Mouse (Mus musculus) heart, embryonic 15.5 days (tissue): ENCODE data around the gene Epha2. TPM values are rescaled to one million over a fixed set of nuclear protein-coding genes. Genes with fewer than 3 reads are reported as not detected.

ENCODE experiments used
- ATAC-seq: fragments of 200-750 bp; cut with Nextera tagmentation; replicated peaks from 2 replicates; pipeline ENCODE4 v1.8.0; 2017; ENCODE audit warnings: low read depth, moderate TSS enrichment; ENCODE audit not compliant: insufficient number of reproducible peaks, insufficient read depth, low FRiP score
- H3K27ac ChIP-seq: fragments of 300-500 bp; sonication (generic); 2 replicates; pipeline ENCODE4 v1.5.1; 2015; ENCODE audit warnings: mild to moderate bottlenecking, inconsistent platforms
- H3K27me3 ChIP-seq: fragments of 300-500 bp; sonication (generic); 2 replicates; pipeline ENCODE4 v1.6.1; 2015; ENCODE audit warnings: inconsistent platforms
- H3K36me3 ChIP-seq: fragments of 300-500 bp; sonication (generic); 2 replicates; pipeline ENCODE4 v1.6.1; 2015; ENCODE audit warnings: mild to moderate bottlenecking, inconsistent platforms
- H3K4me1 ChIP-seq: fragments of 300-500 bp; sonication (generic); replicated peaks from 2 replicates; pipeline ENCODE4 v1.6.1; 2015; ENCODE audit warnings: inconsistent platforms
- H3K4me2 ChIP-seq: fragments of 300-500 bp; sonication (generic); 2 replicates; pipeline ENCODE4 v1.6.1; 2015; ENCODE audit warnings: inconsistent platforms, mild to moderate bottlenecking, moderate library complexity
- H3K4me3 ChIP-seq: fragments of 300-500 bp; sonication (generic); 2 replicates; pipeline ENCODE4 v1.5.1; 2015; ENCODE audit warnings: mild to moderate bottlenecking, inconsistent platforms
- H3K9ac ChIP-seq: fragments of 300-500 bp; sonication (generic); 2 replicates; pipeline ENCODE4 v1.6.1; 2015; ENCODE audit warnings: mild to moderate bottlenecking, inconsistent platforms
- H3K9me3 ChIP-seq: fragments of 300-500 bp; sonication (generic); replicated peaks from 2 replicates; pipeline ENCODE4 v1.6.1; 2016; ENCODE audit warnings: inconsistent platforms
- WGBS: fragments of 180-500 bp; shearing (Covaris S2); methylation state at CpG from one replicate; pipeline ENCODE4 v1.1.7; 2015; ENCODE audit warnings: mixed read lengths; 5-methylcytosine and 5-hydroxymethylcytosine counted together
- polyA plus RNA-seq: library from polyadenylated mRNA; unstranded; fragments of >200 nt; fragmentation: Nextera tagmentation; extraction: Ambion mirVana; gene quantifications from 2 replicates; pipeline ENCODE4 v1.2.1, GENCODE M21; 2015

Gene Epha2
- polyA plus RNA-seq, 1 experiment from 2014 or later: 2.7 TPM

- no peak overlapping the region for H3K9ac ChIP-seq
- H3K4me1 ChIP-seq: peaks cover 61% of the 10 kb centered on the region
- H3K36me3 ChIP-seq: 0 out of 2 replicates have a peak, but pooled peaks cover 6% of the 10 kb centered on the region
- H3K9me3 ChIP-seq: no peaks in the 10 kb centered on the region
- no peaks in the 10 kb centered on the region for H3K27me3 ChIP-seq
- no peak for ATAC-seq
- 45% methylated on average over 7 of the region's 8 CpGs for WGBS
- no peak overlapping the region for H3K4me3 ChIP-seq
- H3K27ac ChIP-seq: no peak overlapping the region
- no peak overlapping the region for H3K4me2 ChIP-seq
These were observed 5.0 kb downstream of the Epha2 start for GRCm38 (mm10) chr4:141306057-141306456.

- no peaks in the 10 kb centered on the region for H3K9me3 ChIP-seq
- no peak overlapping the region for H3K4me2 ChIP-seq
- no peak for ATAC-seq
- no peaks in the 10 kb centered on the region for H3K27me3 ChIP-seq
- peaks cover 67% of the 10 kb centered on the region for H3K4me1 ChIP-seq
- 0 out of 2 replicates have a peak, but pooled peaks cover 6% of the 10 kb centered on the region for H3K36me3 ChIP-seq
- no peak overlapping the region for H3K9ac ChIP-seq
- no peak overlapping the region for H3K4me3 ChIP-seq
- 93% methylated on average over 22 of the region's 22 CpGs for WGBS
- no peak overlapping the region for H3K27ac ChIP-seq
These were observed 7.3 kb downstream of the Epha2 start for GRCm38 (mm10) chr4:141308381-141308780.

DNA sequence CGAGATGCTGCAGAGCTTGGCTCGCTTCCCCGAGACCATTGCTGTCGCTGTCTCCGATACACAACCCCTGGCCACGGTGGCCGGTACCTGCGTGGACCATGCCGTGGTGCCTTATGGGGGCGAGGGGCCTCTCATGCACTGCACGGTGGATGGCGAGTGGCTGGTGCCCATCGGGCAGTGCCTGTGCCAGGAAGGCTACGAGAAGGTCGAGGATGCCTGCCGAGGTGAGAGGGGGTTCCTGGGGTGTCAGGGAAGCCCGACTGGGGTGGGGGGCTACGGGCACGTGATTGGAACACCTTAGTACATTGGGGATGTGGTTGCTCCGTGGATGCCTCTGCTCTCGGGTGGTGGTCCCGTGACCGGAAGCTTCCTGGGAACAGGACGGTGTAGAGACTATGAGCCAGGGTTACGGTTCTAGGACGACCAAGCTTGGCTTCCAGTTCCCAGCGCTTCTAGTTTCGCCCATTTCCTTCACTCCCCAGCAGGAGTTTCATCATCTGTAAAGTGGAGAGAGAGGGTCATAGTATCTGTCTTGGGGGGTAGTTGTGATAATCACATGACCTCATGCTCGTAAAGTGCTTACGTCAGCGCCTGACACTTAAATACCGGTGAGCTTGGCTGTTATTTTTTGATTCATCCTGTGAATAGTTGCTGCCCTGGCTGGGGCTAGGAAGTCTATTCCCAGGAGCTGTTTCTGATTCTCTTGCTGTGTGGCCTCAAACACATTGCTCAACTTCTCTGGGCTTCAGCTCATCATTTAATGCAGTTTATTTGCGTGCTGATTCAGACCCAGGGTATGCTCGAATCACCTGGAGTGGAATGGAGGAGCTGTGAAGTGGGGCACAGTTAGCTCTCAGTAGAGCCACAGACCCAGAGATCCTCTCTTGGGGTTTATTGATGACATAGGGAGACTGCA lies 8.1 kb downstream of the Epha2 start:
- Histone ChIP-seq H3K4me1 (peaks cover 64% of the 10 kb centered on the region), H3K4me3 (no peak overlapping the region), H3K27ac (peak overlapping the region; percentile 82), H3K4me2 (peak overlapping the region; percentile 35), H3K9ac (no peak overlapping the region), H3K9me3 (no peaks in the 10 kb centered on the region), H3K36me3 (0 out of 2 replicates have a peak, but pooled peaks cover 6% of the 10 kb centered on the region), H3K27me3 (no peaks in the 10 kb centered on the region)
- WGBS: 86% methylated on average over 34 of the region's 34 CpGs
- ATAC-seq: no peak

DNA sequence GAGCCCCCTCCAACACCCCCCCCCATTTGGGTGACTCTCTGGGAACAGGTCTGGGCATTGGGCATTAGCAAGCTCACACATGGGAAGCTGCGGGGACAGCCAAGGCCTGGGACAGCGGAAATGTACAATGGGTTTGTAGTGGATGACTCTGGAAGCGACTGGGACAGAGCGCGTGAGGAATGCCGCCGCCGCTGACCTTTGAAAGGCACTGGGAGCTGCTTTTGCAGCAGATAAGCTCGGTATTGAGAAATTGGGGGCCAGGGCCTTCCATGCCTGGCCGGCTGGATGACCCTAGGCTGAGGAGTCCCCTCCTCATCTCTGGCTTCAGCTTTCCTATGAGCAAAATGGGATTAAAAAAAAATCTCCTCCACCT lies 8.7 kb downstream of the Epha2 start:
- H3K27me3 ChIP-seq: no peaks in the 10 kb centered on the region
- H3K4me3 ChIP-seq: no peak overlapping the region
- WGBS: 14% methylated on average over 10 of the region's 10 CpGs
- peaks cover 67% of the 10 kb centered on the region for H3K4me1 ChIP-seq
- H3K9ac ChIP-seq: 0 out of 2 replicates have a peak overlapping the region, but pooled peaks have one; percentile 3
- H3K27ac ChIP-seq: peak overlapping the region; percentile 82
- H3K9me3 ChIP-seq: no peaks in the 10 kb centered on the region
- ATAC-seq: peak; percentile 28; the same call in 1 of the 2 replicates
- peak overlapping the region; percentile 35 for H3K4me2 ChIP-seq
- 0 out of 2 replicates have a peak, but pooled peaks cover 6% of the 10 kb centered on the region for H3K36me3 ChIP-seq

GRCm38 (mm10) chr4:141310191-141310606 lies 9.2 kb downstream of the Epha2 start:
- 14% methylated on average over 8 of the region's 8 CpGs for WGBS
- Histone ChIP-seq H3K4me2 (peak overlapping the region; percentile 35), H3K9ac (0 out of 2 replicates have a peak overlapping the region, but pooled peaks have one; percentile 3), H3K4me3 (no peak overlapping the region), H3K27me3 (no peaks in the 10 kb centered on the region), H3K27ac (peak overlapping the region; percentile 82), H3K4me1 (peaks cover 67% of the 10 kb centered on the region), H3K9me3 (no peaks in the 10 kb centered on the region), H3K36me3 (0 out of 2 replicates have a peak, but pooled peaks cover 6% of the 10 kb centered on the region)
- peak; percentile 70 for ATAC-seq

DNA sequence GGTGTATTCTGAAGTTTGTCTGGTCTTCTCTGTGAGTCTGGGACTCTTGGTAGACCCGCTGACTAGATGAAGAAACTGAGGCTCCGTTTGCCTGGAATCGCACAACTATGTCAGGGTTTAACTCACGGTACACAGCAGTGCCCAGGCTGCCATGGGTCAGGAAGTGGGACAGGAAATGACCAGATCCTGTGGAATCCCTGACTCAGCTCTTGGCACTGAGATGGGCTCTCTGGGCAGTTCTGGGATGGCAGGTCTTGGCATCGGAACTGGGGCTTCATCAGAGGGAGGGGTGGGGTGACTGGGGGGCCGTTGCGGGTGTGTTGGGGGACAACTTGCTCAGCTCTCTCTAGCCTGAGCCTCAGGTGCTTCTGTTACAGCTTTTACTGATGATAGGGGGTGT lies 10.0 kb downstream of the Epha2 start:
- ATAC-seq: no peak
- 0 out of 2 replicates have a peak, but pooled peaks cover 6% of the 10 kb centered on the region for H3K36me3 ChIP-seq
- H3K4me2 ChIP-seq: peak overlapping the region; percentile 35; the same call in 1 of the 2 replicates
- peak overlapping the region; percentile 82 for H3K27ac ChIP-seq
- no peak overlapping the region; the same call in 1 of the 2 replicates for H3K9ac ChIP-seq
- H3K27me3 ChIP-seq: no peaks in the 10 kb centered on the region
- 54% methylated on average over 7 of the region's 7 CpGs for WGBS
- peaks cover 70% of the 10 kb centered on the region for H3K4me1 ChIP-seq
- H3K9me3 ChIP-seq: no peaks in the 10 kb centered on the region
- H3K4me3 ChIP-seq: no peak overlapping the region

- H3K9ac ChIP-seq: no peak overlapping the region
- H3K4me1 ChIP-seq: peaks cover 70% of the 10 kb centered on the region
- H3K9me3 ChIP-seq: no peaks in the 10 kb centered on the region
- 0 out of 2 replicates have a peak, but pooled peaks cover 6% of the 10 kb centered on the region for H3K36me3 ChIP-seq
- H3K27me3 ChIP-seq: no peaks in the 10 kb centered on the region
- ATAC-seq: no peak
- no peak overlapping the region for H3K4me2 ChIP-seq
- 35% methylated on average over 6 of the region's 6 CpGs for WGBS
- H3K4me3 ChIP-seq: no peak overlapping the region
- peak overlapping the region; percentile 82 for H3K27ac ChIP-seq
These were observed 10.5 kb downstream of the Epha2 start for GRCm38 (mm10) chr4:141311506-141311905.

DNA sequence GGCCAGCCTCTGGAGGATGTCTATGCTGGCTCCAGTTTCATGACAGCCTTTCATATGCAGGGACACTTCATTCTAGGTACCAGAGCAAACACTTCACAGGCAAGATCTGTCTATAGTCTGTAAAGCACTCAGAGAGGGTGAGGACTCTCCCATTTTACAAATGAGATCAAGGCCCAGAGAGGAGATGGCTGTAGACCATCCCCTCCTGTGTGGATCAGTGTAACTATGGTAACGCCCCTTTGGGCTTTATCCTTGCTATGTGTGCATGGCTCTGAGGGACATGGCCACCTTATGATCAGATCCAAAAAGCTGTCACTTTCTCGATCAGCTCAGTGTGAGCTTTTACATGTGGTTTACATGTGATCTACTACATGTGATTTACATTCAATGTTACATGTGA lies 10.9 kb downstream of the Epha2 start:
- no peak for ATAC-seq
- whole genome bisulfite sequencing: 63% methylated on average over 2 of the region's 2 CpGs

GRCm38 (mm10) chr4:141312513-141313131 lies 11.6 kb downstream of the Epha2 start:
- peak overlapping the region; percentile 82 for H3K27ac ChIP-seq
- no peak for ATAC-seq
- 55% methylated on average over 17 of the region's 17 CpGs for WGBS
- H3K9me3 ChIP-seq: no peaks in the 10 kb centered on the region
- H3K4me2 ChIP-seq: peak overlapping the region; percentile 7; the same call in 1 of the 2 replicates
- no peak overlapping the region for H3K4me3 ChIP-seq
- no peaks in the 10 kb centered on the region for H3K27me3 ChIP-seq
- H3K9ac ChIP-seq: peak overlapping the region; percentile 27
- 0 out of 2 replicates have a peak, but pooled peaks cover 6% of the 10 kb centered on the region for H3K36me3 ChIP-seq
- peaks cover 66% of the 10 kb centered on the region for H3K4me1 ChIP-seq

More for the DNA sequence above, 10.9 kb downstream of the Epha2 start:
- Histone ChIP-seq H3K27me3 (no peaks in the 10 kb centered on the region), H3K27ac (peak overlapping the region; percentile 82), H3K4me1 (peaks cover 66% of the 10 kb centered on the region), H3K9ac (no peak overlapping the region), H3K4me2 (no peak overlapping the region), H3K9me3 (no peaks in the 10 kb centered on the region), H3K4me3 (no peak overlapping the region), H3K36me3 (0 out of 2 replicates have a peak, but pooled peaks cover 6% of the 10 kb centered on the region)

DNA sequence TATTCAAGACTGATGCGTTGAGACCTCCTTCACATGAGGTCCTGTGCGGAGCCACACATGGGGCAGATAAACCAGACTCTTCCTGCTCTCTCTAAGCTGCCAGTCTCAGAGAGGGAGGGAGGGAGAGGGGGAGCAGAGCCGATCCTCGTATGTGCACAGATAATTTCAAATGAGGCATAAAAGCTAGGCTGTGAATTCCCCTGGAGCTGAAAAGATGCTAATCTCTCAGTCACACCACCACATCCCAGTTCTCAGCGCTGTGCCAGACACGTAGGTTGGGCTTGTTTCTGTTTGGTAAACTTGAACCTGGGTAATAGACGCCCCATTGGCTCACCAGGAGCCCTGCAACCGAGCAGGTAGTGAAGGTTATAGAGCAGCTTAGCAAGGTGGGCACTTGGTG lies 12.4 kb downstream of the Epha2 start:
- no peak for ATAC-seq
- Histone ChIP-seq H3K9me3 (no peaks in the 10 kb centered on the region), H3K4me1 (peaks cover 66% of the 10 kb centered on the region), H3K9ac (no peak overlapping the region), H3K36me3 (peaks cover 12% of the 10 kb centered on the region; the same call in 1 of the 2 replicates), H3K27me3 (no peaks in the 10 kb centered on the region), H3K27ac (peak overlapping the region; percentile 82; the same call in 1 of the 2 replicates), H3K4me2 (no peak overlapping the region; the same call in 1 of the 2 replicates), H3K4me3 (no peak overlapping the region)
- 59% methylated on average over 8 of the region's 8 CpGs for WGBS

DNA sequence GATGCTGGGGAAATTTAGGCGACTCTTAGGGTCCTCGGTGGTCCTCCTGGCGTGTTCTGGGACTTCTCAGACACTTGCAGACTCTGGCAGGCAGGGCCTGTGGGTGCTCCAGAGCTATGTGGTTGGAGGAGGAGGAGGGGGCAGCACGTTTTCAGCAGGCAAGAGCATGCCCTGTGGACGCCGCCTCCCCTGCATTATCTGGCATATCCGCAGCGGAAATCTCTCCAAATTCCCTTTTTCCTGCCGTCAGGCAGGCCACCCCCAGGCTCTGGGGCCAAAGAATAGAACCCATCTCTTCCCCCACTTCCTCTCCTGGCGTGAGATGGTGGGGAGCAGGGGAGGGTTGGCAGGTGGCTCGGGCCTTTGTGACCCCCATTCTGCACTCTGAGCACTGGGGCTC lies 12.9 kb downstream of the Epha2 start:
- H3K4me3 ChIP-seq: no peak overlapping the region
- WGBS: 40% methylated on average over 11 of the region's 11 CpGs
- peak overlapping the region; percentile 82 for H3K27ac ChIP-seq
- no peak overlapping the region; the same call in 1 of the 2 replicates for H3K4me2 ChIP-seq
- peaks cover 14% of the 10 kb centered on the region; the same call in 1 of the 2 replicates for H3K36me3 ChIP-seq
- no peak overlapping the region for H3K9ac ChIP-seq
- H3K4me1 ChIP-seq: peaks cover 63% of the 10 kb centered on the region
- no peak for ATAC-seq
- H3K9me3 ChIP-seq: no peaks in the 10 kb centered on the region
- no peaks in the 10 kb centered on the region for H3K27me3 ChIP-seq
